Mouse (Mus musculus): Measurements from ENCODE around the gene Ap3d1. TPM values are rescaled to one million over a fixed set of nuclear protein-coding genes. Genes with fewer than 3 reads are reported as not detected.
A peak's percentile ranks its signal among the peaks of the same experiment; 100 is the strongest.

The Ap3d1 gene
- 106 and 116 TPM in 2 replicates for polyA plus RNA-seq (2014; fragmentation: Nextera tagmentation; extraction: Ambion mirVana)

- peak within 1 kb of the TSS; percentile 87 for H3K27ac ChIP-seq (replicated peaks; ENCODE audit: low read depth, low read length)
- no peaks in the 10 kb centered on the region for H3K9me3 ChIP-seq (ENCODE audit: control insufficient read depth, low read length)
- peak within 1 kb of the TSS; percentile 84 for H3K4me3 ChIP-seq (replicated peaks; ENCODE audit: low read depth, low read length)
- WGBS: 2% methylated on average over 25 of the region's 25 CpGs
- no peaks in the 10 kb centered on the region for H3K27me3 ChIP-seq (ENCODE audit: control insufficient read depth, insufficient read depth, low read length)
- H3K4me2 ChIP-seq (ENCODE audit: low read length): peak within 1 kb of the TSS; percentile 96
- peak within 1 kb of the TSS; percentile 93 for H3K9ac ChIP-seq (replicated peaks; ENCODE audit: low read length)
- peaks cover 18% of the 10 kb centered on the region for H3K4me1 ChIP-seq (ENCODE audit: control insufficient read depth, insufficient read depth, low read length)
- peak; percentile 98 for DNase-seq
- H3K36me3 ChIP-seq (ENCODE audit: control insufficient read depth, insufficient read depth, low read length): no peaks in the 10 kb centered on the region
- peak; percentile 99 for ATAC-seq (ENCODE audit: low FRiP score, low TSS enrichment)
Observed at GRCm38 (mm10) chr10:80742180-80742978, at the start of gene Ap3d1. TSS of gene Ap3d1 (minus strand) at chr10:80742264.

GRCm38 (mm10) chr10:80791476-80792174 is 49.6 kb upstream of the Ap3d1 start:
- Histone ChIP-seq H3K4me1 (ENCODE audit: control insufficient read depth, insufficient read depth, low read length) (peaks cover 3% of the 10 kb centered on the region), H3K4me2 (ENCODE audit: low read length) (no peak overlapping the region), H3K27me3 (ENCODE audit: control insufficient read depth, insufficient read depth, low read length) (no peaks in the 10 kb centered on the region), H3K27ac (replicated peaks; ENCODE audit: low read depth, low read length) (no peak overlapping the region), H3K4me3 (replicated peaks; ENCODE audit: low read depth, low read length) (no peak overlapping the region), H3K36me3 (ENCODE audit: control insufficient read depth, insufficient read depth, low read length) (peaks cover 98% of the 10 kb centered on the region), H3K9ac (replicated peaks; ENCODE audit: low read length) (no peak overlapping the region), H3K9me3 (ENCODE audit: control insufficient read depth, low read length) (no peaks in the 10 kb centered on the region)
- no peak for ATAC-seq (ENCODE audit: low FRiP score, low TSS enrichment)
- no peak for DNase-seq
- 85% methylated on average over 33 of the region's 33 CpGs for WGBS

DNA sequence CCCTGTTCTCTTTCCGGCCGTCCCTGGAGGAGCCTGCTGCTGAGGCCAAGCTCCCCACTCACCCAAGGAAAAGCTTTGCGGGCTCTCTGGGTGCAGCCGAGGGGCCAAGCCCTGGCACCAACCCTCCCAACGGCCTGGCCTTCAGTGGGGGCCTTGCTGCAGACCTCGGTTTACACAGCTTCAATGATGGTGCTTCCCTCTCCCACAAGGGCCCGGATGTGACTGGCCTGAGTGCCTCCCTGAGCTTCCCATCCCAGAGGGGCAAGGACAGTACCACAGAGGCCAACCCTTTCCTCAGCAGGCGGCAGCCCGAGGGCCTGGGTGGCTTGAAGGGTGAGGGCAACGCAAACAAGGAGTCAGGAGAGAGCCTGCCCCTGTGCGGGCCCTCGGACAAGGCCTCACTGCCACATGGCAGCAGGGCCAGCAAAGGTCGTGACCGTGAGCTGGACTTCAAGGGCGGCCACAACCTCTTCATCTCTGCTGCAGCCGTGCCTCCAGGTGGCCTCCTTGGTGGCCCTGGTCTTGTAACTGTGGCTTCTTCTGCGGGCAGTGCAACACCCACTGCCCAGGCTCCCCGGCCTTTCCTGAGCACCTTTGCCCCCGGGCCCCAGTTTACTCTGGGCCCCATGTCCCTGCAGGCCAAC is 48.8 kb upstream of the Ap3d1 start:
- H3K4me2 ChIP-seq (ENCODE audit: low read length): no peak overlapping the region
- no peak overlapping the region for H3K4me3 ChIP-seq (replicated peaks; ENCODE audit: low read depth, low read length)
- ATAC-seq (ENCODE audit: low FRiP score, low TSS enrichment): no peak
- 89% methylated on average over 19 of the region's 19 CpGs for WGBS
- DNase-seq: no peak
- no peaks in the 10 kb centered on the region for H3K27me3 ChIP-seq (ENCODE audit: control insufficient read depth, insufficient read depth, low read length)
- no peak overlapping the region for H3K9ac ChIP-seq (replicated peaks; ENCODE audit: low read length)
- H3K36me3 ChIP-seq (ENCODE audit: control insufficient read depth, insufficient read depth, low read length): peaks cover 98% of the 10 kb centered on the region
- H3K4me1 ChIP-seq (ENCODE audit: control insufficient read depth, insufficient read depth, low read length): no peaks in the 10 kb centered on the region
- no peaks in the 10 kb centered on the region for H3K9me3 ChIP-seq (ENCODE audit: control insufficient read depth, low read length)
- H3K27ac ChIP-seq (replicated peaks; ENCODE audit: low read depth, low read length): no peak overlapping the region

DNA sequence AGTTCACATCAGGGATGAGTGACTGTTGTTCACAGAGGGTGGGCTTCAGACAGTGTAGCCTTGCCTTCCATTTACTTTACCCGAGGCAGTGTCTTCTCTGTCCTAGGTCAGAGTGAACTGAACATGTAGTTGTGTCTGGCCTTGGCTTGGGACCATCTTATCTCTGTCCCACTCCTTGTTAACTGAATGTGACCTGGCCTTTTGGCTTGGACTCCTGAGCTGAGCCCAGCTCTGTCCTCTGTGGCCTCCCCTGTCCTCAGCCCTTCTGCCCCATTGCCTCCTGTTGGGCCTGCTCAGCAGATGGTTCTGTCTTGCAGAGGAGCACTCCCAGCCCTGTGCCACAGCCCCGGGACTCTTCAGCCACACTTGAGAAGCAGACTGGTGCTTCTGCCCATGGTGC is 45.5 kb upstream of the Ap3d1 start:
- ATAC-seq (ENCODE audit: low FRiP score, low TSS enrichment) (no peak), DNase-seq (no peak)
- Histone ChIP-seq H3K4me1 (ENCODE audit: control insufficient read depth, insufficient read depth, low read length) (no peaks in the 10 kb centered on the region), H3K27me3 (ENCODE audit: control insufficient read depth, insufficient read depth, low read length) (no peaks in the 10 kb centered on the region), H3K27ac (replicated peaks; ENCODE audit: low read depth, low read length) (no peak overlapping the region), H3K9me3 (ENCODE audit: control insufficient read depth, low read length) (no peaks in the 10 kb centered on the region), H3K36me3 (ENCODE audit: control insufficient read depth, insufficient read depth, low read length) (peaks cover 99% of the 10 kb centered on the region), H3K4me2 (ENCODE audit: low read length) (no peak overlapping the region), H3K9ac (replicated peaks; ENCODE audit: low read length) (no peak overlapping the region), H3K4me3 (replicated peaks; ENCODE audit: low read depth, low read length) (no peak overlapping the region)
- 86% methylated on average over 2 of the region's 2 CpGs for WGBS

DNA sequence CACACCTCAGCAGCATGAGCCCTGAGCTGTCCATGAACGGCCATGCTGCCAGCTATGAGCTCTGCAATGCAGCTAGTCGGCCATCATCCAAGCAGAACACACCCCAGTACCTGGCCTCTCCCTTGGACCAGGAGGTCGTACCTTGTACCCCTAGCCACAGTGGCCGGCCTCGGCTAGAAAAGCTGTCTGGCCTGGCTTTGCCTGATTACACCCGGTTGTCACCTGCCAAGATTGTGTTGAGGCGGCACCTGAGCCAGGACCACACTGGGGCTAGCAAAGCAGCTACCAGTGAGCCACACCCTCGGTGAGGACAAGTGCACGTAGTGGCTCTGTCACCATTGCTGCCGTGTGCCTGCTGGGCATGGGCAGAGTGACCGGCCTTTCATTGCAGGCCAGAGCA is 43.9 kb upstream of the Ap3d1 start:
- H3K4me3 ChIP-seq (replicated peaks; ENCODE audit: low read depth, low read length): no peak overlapping the region
- H3K4me2 ChIP-seq (ENCODE audit: low read length): no peak overlapping the region
- H3K27ac ChIP-seq (replicated peaks; ENCODE audit: low read depth, low read length): no peak overlapping the region
- no peaks in the 10 kb centered on the region for H3K9me3 ChIP-seq (ENCODE audit: control insufficient read depth, low read length)
- WGBS: 94% methylated on average over 11 of the region's 11 CpGs
- no peak overlapping the region for H3K9ac ChIP-seq (replicated peaks; ENCODE audit: low read length)
- H3K36me3 ChIP-seq (ENCODE audit: control insufficient read depth, insufficient read depth, low read length): peaks cover 99% of the 10 kb centered on the region
- H3K27me3 ChIP-seq (ENCODE audit: control insufficient read depth, insufficient read depth, low read length): no peaks in the 10 kb centered on the region
- H3K4me1 ChIP-seq (ENCODE audit: control insufficient read depth, insufficient read depth, low read length): no peaks in the 10 kb centered on the region
- ATAC-seq (ENCODE audit: low FRiP score, low TSS enrichment) (no peak), DNase-seq (no peak)

DNA sequence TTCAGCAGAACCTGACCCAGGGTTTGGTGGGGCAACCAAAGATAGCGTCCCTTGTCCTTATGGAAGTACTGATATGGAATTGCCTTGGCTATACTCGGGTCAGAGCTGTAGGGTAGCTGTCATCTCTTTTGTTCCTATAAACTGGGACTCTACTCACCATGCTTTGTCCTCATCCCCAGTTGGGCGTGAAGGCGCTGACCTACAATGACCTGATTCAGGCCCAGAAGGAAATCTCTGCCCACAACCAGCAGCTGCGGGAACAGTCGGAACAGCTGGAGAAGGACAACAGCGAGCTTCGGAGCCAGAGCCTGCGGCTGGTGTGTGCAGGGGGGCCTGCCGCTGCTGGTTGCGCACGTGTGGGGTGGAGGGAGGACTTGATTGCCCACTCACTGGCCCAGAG is 42.8 kb upstream of the Ap3d1 start:
- DNase-seq: no peak
- ATAC-seq (ENCODE audit: low FRiP score, low TSS enrichment): no peak
- H3K4me3 ChIP-seq (replicated peaks; ENCODE audit: low read depth, low read length): no peak overlapping the region
- no peak overlapping the region for H3K27ac ChIP-seq (replicated peaks; ENCODE audit: low read depth, low read length)
- no peak overlapping the region for H3K9ac ChIP-seq (replicated peaks; ENCODE audit: low read length)
- H3K9me3 ChIP-seq (ENCODE audit: control insufficient read depth, low read length): no peaks in the 10 kb centered on the region
- peaks cover 93% of the 10 kb centered on the region for H3K36me3 ChIP-seq (ENCODE audit: control insufficient read depth, insufficient read depth, low read length)
- H3K27me3 ChIP-seq (ENCODE audit: control insufficient read depth, insufficient read depth, low read length): no peaks in the 10 kb centered on the region
- WGBS: 75% methylated on average over 12 of the region's 12 CpGs
- no peak overlapping the region for H3K4me2 ChIP-seq (ENCODE audit: low read length)
- H3K4me1 ChIP-seq (ENCODE audit: control insufficient read depth, insufficient read depth, low read length): no peaks in the 10 kb centered on the region

GRCm38 (mm10) chr10:80784302-80784701 is 42.2 kb upstream of the Ap3d1 start:
- DNase-seq: no peak
- Histone ChIP-seq H3K36me3 (ENCODE audit: control insufficient read depth, insufficient read depth, low read length) (peaks cover 94% of the 10 kb centered on the region), H3K4me3 (replicated peaks; ENCODE audit: low read depth, low read length) (no peak overlapping the region), H3K9ac (replicated peaks; ENCODE audit: low read length) (no peak overlapping the region), H3K9me3 (ENCODE audit: control insufficient read depth, low read length) (no peaks in the 10 kb centered on the region), H3K27ac (replicated peaks; ENCODE audit: low read depth, low read length) (no peak overlapping the region), H3K27me3 (ENCODE audit: control insufficient read depth, insufficient read depth, low read length) (no peaks in the 10 kb centered on the region), H3K4me2 (ENCODE audit: low read length) (no peak overlapping the region), H3K4me1 (ENCODE audit: control insufficient read depth, insufficient read depth, low read length) (no peaks in the 10 kb centered on the region)
- ATAC-seq (ENCODE audit: low FRiP score, low TSS enrichment): no peak
- WGBS: 93% methylated on average over 2 of the region's 2 CpGs

DNA sequence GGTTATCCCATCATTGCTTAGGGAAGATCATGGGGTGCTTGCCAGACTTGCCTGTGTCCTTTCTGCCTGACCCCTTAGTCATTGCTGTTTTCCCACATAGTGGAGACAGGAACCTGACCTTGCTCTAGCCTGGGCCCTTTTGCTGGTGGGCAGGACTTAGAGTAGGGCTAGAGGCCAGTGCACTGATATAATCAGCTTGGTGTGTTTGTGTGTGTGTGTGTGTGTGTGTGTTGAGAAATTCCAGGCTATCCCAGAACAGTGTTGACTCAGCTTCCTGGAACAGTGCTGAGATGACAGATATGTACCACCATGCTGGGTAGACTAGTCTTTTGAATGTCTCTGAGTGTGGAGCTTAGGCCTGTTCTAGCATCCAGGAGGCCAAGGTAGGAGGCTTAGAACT is 37.5 kb upstream of the Ap3d1 start:
- H3K9ac ChIP-seq (replicated peaks; ENCODE audit: low read length): no peak overlapping the region
- no peak for ATAC-seq (ENCODE audit: low FRiP score, low TSS enrichment)

More for the DNA sequence above, 37.5 kb upstream of the Ap3d1 start:
- Histone ChIP-seq H3K9me3 (ENCODE audit: control insufficient read depth, low read length) (no peaks in the 10 kb centered on the region), H3K4me1 (ENCODE audit: control insufficient read depth, insufficient read depth, low read length) (no peaks in the 10 kb centered on the region), H3K36me3 (ENCODE audit: control insufficient read depth, insufficient read depth, low read length) (peaks cover 94% of the 10 kb centered on the region), H3K27me3 (ENCODE audit: control insufficient read depth, insufficient read depth, low read length) (no peaks in the 10 kb centered on the region), H3K27ac (replicated peaks; ENCODE audit: low read depth, low read length) (no peak overlapping the region), H3K4me2 (ENCODE audit: low read length) (no peak overlapping the region), H3K4me3 (replicated peaks; ENCODE audit: low read depth, low read length) (no peak overlapping the region)
- DNase-seq: no peak
